Mouse (Mus musculus): ENCODE measurements around the gene Lrpprc. TPM values are rescaled to one million over a fixed set of nuclear protein-coding genes. Genes with fewer than 3 reads are reported as not detected.
"Not testable (repeated sequence)": the region's sequence is repeated elsewhere in the genome, so short reads cannot be mapped to it uniquely, and the experiment has no call there.

The Lrpprc gene
- polyA plus RNA-seq, 1 experiment from 2014 or later, result 29.9 TPM

DNA sequence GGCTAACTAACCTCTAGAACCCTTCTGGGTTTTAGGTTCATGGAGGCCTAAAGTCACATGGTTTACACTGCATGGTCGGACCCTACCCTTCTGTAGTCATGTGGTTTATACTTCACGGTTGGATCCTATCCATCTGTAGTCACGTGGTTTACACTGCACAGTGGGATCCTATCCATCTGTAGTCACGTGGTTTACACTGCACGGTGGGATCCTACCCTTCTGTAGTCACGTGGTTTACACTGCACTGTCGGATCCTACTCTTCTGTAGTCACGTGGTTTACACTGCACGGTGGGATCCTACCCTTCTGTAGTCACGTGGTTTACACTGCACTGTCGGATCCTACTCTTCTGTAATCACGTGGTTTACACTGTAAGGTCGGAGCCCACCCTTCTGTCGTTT is 23.6 kb upstream of the Lrpprc start:
- not testable (repeated sequence) for H3K4me2 ChIP-seq (ENCODE audit: low read length); H3K27ac ChIP-seq (ENCODE audit: low read depth, low read length); H3K36me3 ChIP-seq (ENCODE audit: control insufficient read depth, insufficient read depth, low read length); DNase-seq (ENCODE audit: low spot score); H3K27me3 ChIP-seq (replicated peaks; ENCODE audit: control insufficient read depth, insufficient read depth, low read length); H3K9ac ChIP-seq (ENCODE audit: low read length); H3K9me3 ChIP-seq (replicated peaks; ENCODE audit: control insufficient read depth, low read length); H3K4me3 ChIP-seq (ENCODE audit: low read depth, low read length); ATAC-seq
- peaks cover 11% of the 10 kb centered on the region; the same call in 1 of the 2 replicates for H3K4me1 ChIP-seq (ENCODE audit: control insufficient read depth, insufficient read depth, low read length)
- 88% methylated on average over 14 of the region's 14 CpGs for WGBS

DNA sequence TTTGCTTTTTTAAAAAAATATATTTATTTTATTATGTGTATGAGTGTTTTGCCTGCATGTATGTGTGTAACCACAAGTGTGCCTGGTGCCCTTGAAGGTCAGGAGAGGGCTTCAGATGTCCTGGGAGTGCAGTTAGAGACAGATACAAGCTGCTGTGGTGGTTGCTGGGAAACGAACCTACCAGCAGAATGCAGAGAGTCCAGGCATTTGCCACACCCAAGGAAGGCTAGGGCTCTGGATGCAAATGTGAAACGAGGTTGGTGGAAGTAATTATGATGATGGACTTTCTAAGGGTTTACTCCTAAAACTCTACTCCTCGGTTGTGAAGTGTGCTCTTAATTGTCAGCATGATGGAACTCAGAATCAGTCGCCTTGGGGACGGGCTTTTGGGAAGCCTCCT is 1.4 kb upstream of the Lrpprc start:
- H3K27ac ChIP-seq (ENCODE audit: low read depth, low read length), result no peak overlapping the region
- no peak overlapping the region for H3K4me2 ChIP-seq (ENCODE audit: low read length)
- peaks cover 8% of the 10 kb centered on the region for H3K4me1 ChIP-seq (ENCODE audit: control insufficient read depth, insufficient read depth, low read length)
- H3K9ac ChIP-seq (ENCODE audit: low read length), result no peak overlapping the region
- ATAC-seq (no peak), DNase-seq (ENCODE audit: low spot score) (no peak)
- H3K36me3 ChIP-seq (ENCODE audit: control insufficient read depth, insufficient read depth, low read length), result 0 out of 2 replicates have a peak, but pooled peaks cover 2% of the 10 kb centered on the region
- no peaks in the 10 kb centered on the region for H3K27me3 ChIP-seq (replicated peaks; ENCODE audit: control insufficient read depth, insufficient read depth, low read length)
- no peaks in the 10 kb centered on the region for H3K9me3 ChIP-seq (replicated peaks; ENCODE audit: control insufficient read depth, low read length)
- H3K4me3 ChIP-seq (ENCODE audit: low read depth, low read length), result no peak overlapping the region
- WGBS, result 73% methylated on average over 5 of the region's 5 CpGs

DNA sequence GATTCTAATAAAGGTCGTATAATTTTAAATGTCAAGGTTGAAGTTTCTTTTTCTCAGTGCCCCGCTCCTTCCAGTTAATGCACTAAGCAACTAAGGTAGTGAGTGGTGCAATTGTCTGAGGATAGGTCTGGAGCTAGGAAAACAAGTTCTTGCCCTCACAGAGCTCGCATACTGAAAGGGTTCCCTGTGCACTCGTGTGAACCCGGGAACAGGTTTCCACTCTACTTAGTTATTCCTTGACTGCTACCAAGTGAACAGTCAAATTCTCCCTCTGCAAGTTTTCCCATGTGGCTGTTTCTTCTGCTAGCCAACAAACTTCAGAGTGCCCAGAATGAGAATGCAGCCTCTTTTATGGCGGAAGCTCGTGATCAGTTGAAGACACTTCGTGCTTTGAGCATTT is 567 bp upstream of the Lrpprc start:
- Histone ChIP-seq H3K27ac (ENCODE audit: low read depth, low read length) (peak overlapping the region; percentile 79; the same call in 1 of the 2 replicates), H3K9ac (ENCODE audit: low read length) (peak overlapping the region; percentile 90), H3K36me3 (ENCODE audit: control insufficient read depth, insufficient read depth, low read length) (0 out of 2 replicates have a peak, but pooled peaks cover 3% of the 10 kb centered on the region), H3K27me3 (replicated peaks; ENCODE audit: control insufficient read depth, insufficient read depth, low read length) (no peaks in the 10 kb centered on the region), H3K4me3 (ENCODE audit: low read depth, low read length) (peak overlapping the region; percentile 98), H3K4me2 (ENCODE audit: low read length) (peak overlapping the region; percentile 93), H3K9me3 (replicated peaks; ENCODE audit: control insufficient read depth, low read length) (no peaks in the 10 kb centered on the region), H3K4me1 (ENCODE audit: control insufficient read depth, insufficient read depth, low read length) (peaks cover 8% of the 10 kb centered on the region)
- WGBS, result 5% methylated on average over 8 of the region's 8 CpGs
- ATAC-seq (peak; percentile 11), DNase-seq (ENCODE audit: low spot score) (no peak)

DNA sequence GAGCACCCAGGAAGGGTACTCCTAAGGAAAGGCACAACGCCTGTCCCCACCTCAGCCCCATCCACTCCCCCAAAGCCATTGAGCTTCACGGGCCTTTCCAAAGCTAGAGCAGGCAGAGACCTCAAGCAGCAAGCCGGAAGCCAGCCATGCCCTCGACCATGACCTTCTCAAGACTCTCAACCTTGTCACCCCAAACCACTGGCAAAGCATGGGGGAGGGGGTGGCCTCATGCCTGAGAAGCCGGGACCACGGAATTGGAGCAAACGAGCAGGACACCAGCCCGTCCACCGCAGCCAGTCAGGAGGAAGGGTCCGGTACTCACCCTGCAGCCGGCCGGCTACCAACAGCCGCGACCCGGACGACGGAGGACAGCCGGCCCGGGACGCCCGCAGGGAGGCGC is 546 bp downstream of the Lrpprc start:
- H3K27me3 ChIP-seq (replicated peaks; ENCODE audit: control insufficient read depth, insufficient read depth, low read length), result no peaks in the 10 kb centered on the region
- H3K36me3 ChIP-seq (ENCODE audit: control insufficient read depth, insufficient read depth, low read length), result 0 out of 2 replicates have a peak, but pooled peaks cover 3% of the 10 kb centered on the region
- H3K4me2 ChIP-seq (ENCODE audit: low read length), result peak overlapping the region; percentile 93
- DNase-seq (ENCODE audit: low spot score) (peak; percentile 1), ATAC-seq (no peak)
- H3K4me1 ChIP-seq (ENCODE audit: control insufficient read depth, insufficient read depth, low read length), result peaks cover 8% of the 10 kb centered on the region
- peak overlapping the region; percentile 98 for H3K4me3 ChIP-seq (ENCODE audit: low read depth, low read length)
- H3K9me3 ChIP-seq (replicated peaks; ENCODE audit: control insufficient read depth, low read length), result no peaks in the 10 kb centered on the region
- peak overlapping the region; percentile 90 for H3K9ac ChIP-seq (ENCODE audit: low read length)
- H3K27ac ChIP-seq (ENCODE audit: low read depth, low read length), result peak overlapping the region; percentile 79; the same call in 1 of the 2 replicates
- under 1% methylated on average over 22 of the region's 22 CpGs for WGBS

DNA sequence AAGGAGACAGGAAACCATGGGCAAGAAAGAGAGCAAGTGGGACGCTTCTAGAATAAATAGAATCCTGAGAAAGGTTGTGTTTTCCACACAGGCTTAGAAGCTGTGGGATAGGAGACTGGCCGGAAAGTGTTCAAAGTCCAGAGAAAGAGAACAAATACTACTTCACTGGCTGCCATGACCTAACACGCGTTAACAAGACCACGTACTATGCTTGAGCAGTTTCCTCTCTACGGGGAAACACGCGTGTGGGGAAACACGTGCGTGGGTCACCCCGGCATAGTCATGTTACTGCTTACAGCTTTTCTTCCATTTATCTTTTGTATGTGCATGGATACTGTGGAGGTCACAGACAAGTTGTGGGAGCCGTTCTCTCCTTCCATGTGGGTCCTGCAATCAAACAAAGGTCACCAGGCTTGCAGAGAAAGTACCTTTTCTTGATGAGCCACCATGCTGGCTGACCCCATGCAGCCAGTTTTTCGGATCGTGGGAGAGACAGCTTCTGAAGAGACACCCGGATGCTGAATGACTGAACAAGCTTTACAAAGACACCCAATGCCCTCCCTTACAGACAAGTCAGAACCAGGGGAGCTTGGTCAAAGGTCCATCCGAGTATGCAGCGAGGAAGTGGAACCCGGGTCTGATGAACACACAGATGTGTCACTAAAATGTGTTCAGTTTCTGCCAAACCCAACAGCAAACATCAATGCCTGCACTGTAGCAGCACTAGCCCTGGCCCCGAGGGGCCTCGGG is 2.0 kb downstream of the Lrpprc start:
- H3K4me2 ChIP-seq (ENCODE audit: low read length), result no peak overlapping the region

DNA sequence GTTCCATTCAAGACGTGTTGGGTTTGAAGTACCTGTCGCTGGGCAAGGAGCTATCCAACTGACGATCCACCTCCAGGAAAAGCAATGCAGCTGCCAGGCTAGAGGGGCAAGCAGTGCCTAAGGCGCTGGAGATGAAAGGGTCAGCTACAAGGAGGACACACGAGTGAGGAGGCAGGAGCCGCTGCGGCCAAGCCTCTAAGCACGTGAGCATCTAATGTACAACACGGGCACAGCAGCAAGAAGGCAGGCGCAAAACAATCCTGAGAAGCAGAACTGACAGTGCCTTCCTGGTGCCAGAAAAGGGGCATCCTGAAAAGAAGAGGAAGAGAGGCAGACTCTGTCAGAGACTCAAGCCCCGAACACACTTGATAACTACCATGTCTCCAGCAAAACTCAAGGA is 3.1 kb downstream of the Lrpprc start:
- Histone ChIP-seq H3K4me2 (ENCODE audit: low read length) (no peak overlapping the region), H3K9me3 (replicated peaks; ENCODE audit: control insufficient read depth, low read length) (no peaks in the 10 kb centered on the region), H3K9ac (ENCODE audit: low read length) (no peak overlapping the region), H3K27ac (ENCODE audit: low read depth, low read length) (no peak overlapping the region), H3K4me3 (ENCODE audit: low read depth, low read length) (no peak overlapping the region), H3K4me1 (ENCODE audit: control insufficient read depth, insufficient read depth, low read length) (peaks cover 8% of the 10 kb centered on the region), H3K27me3 (replicated peaks; ENCODE audit: control insufficient read depth, insufficient read depth, low read length) (no peaks in the 10 kb centered on the region), H3K36me3 (ENCODE audit: control insufficient read depth, insufficient read depth, low read length) (0 out of 2 replicates have a peak, but pooled peaks cover 3% of the 10 kb centered on the region)
- DNase-seq (ENCODE audit: low spot score) (no peak), ATAC-seq (no peak)
- 87% methylated on average over 11 of the region's 11 CpGs for WGBS

More for the DNA sequence above, 2.0 kb downstream of the Lrpprc start:
- DNase-seq (ENCODE audit: low spot score) (no peak), ATAC-seq (no peak)
- Histone ChIP-seq H3K9me3 (replicated peaks; ENCODE audit: control insufficient read depth, low read length) (no peaks in the 10 kb centered on the region), H3K4me3 (ENCODE audit: low read depth, low read length) (no peak overlapping the region), H3K9ac (ENCODE audit: low read length) (no peak overlapping the region), H3K27me3 (replicated peaks; ENCODE audit: control insufficient read depth, insufficient read depth, low read length) (no peaks in the 10 kb centered on the region), H3K27ac (ENCODE audit: low read depth, low read length) (no peak overlapping the region), H3K36me3 (ENCODE audit: control insufficient read depth, insufficient read depth, low read length) (0 out of 2 replicates have a peak, but pooled peaks cover 3% of the 10 kb centered on the region), H3K4me1 (ENCODE audit: control insufficient read depth, insufficient read depth, low read length) (peaks cover 8% of the 10 kb centered on the region)
- 94% methylated on average over 20 of the region's 20 CpGs for WGBS

DNA sequence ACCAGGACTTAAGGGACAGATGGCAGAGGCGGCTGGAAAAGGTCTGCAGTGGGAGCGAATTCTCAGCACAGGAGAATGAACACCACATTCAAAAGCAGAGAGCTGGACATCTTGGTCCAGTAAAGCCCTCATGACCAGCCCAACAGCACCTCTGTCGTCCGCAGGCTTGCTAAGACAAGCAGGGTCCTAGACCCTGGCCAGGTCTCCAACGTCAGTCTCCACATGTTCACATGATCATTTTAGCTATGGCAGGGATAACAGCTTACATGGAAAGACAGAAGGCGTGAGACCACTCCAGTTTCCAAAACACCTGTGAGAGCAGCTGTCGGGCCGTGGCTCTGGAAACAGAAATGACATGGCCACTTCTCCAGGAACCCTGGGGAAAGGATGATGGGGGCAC is 3.7 kb downstream of the Lrpprc start:
- H3K27me3 ChIP-seq (replicated peaks; ENCODE audit: control insufficient read depth, insufficient read depth, low read length), result no peaks in the 10 kb centered on the region
- no peak overlapping the region for H3K4me3 ChIP-seq (ENCODE audit: low read depth, low read length)
- no peak overlapping the region for H3K4me2 ChIP-seq (ENCODE audit: low read length)
- ATAC-seq (no peak), DNase-seq (ENCODE audit: low spot score) (no peak)
- H3K27ac ChIP-seq (ENCODE audit: low read depth, low read length), result no peak overlapping the region
- no peaks in the 10 kb centered on the region for H3K9me3 ChIP-seq (replicated peaks; ENCODE audit: control insufficient read depth, low read length)
- H3K9ac ChIP-seq (ENCODE audit: low read length), result no peak overlapping the region
- H3K36me3 ChIP-seq (ENCODE audit: control insufficient read depth, insufficient read depth, low read length), result 0 out of 2 replicates have a peak, but pooled peaks cover 3% of the 10 kb centered on the region
- WGBS, result 89% methylated on average over 8 of the region's 8 CpGs
- peaks cover 8% of the 10 kb centered on the region for H3K4me1 ChIP-seq (ENCODE audit: control insufficient read depth, insufficient read depth, low read length)

DNA sequence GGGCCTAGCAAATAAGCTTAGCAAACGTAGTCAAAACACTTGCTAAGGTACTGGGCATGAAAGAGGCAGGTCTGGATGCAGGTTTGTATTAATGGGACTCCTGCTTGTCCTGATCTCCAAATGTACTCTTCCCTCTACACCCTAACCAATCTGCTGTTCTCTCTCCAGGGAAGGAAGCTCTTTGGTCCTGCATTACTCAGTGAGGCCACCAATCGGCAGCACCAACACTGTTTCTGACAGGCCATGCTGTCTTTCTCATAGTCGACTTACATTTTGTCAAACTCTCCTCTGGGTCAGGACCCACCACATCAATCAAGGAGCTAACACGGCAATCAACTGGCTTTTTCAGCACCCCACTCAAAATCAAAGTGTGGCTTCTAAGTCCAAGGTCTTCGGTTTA is 5.4 kb downstream of the Lrpprc start:
- Histone ChIP-seq H3K36me3 (ENCODE audit: control insufficient read depth, insufficient read depth, low read length) (0 out of 2 replicates have a peak, but pooled peaks cover 3% of the 10 kb centered on the region), H3K27ac (ENCODE audit: low read depth, low read length) (no peak overlapping the region), H3K9me3 (replicated peaks; ENCODE audit: control insufficient read depth, low read length) (no peaks in the 10 kb centered on the region), H3K4me1 (ENCODE audit: control insufficient read depth, insufficient read depth, low read length) (peaks cover 8% of the 10 kb centered on the region), H3K9ac (ENCODE audit: low read length) (no peak overlapping the region), H3K4me2 (ENCODE audit: low read length) (no peak overlapping the region), H3K27me3 (replicated peaks; ENCODE audit: control insufficient read depth, insufficient read depth, low read length) (no peaks in the 10 kb centered on the region), H3K4me3 (ENCODE audit: low read depth, low read length) (no peak overlapping the region)
- ATAC-seq (no peak), DNase-seq (ENCODE audit: low spot score) (no peak)
- WGBS, result 82% methylated on average over 5 of the region's 5 CpGs

DNA sequence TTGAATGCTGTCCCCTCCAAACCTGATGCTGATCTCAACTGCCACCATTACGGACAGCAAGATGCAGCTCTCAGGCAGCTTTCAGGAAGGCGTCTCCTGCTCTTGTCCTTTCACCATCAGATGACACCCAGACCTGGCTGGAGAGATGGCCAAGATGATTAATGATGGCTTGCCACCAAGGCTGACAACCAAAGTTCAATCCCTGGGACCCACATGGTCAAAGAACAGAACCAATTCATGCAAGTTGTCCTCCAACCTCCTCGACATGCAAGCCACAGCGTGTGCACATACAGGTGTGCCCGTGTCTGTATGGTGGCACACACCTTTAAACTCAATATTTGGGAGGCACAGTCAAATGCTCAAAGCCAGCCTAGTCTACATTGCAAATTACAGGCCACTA is 7.1 kb downstream of the Lrpprc start:
- no peak for ATAC-seq
- WGBS, result 97% methylated on average over 5 of the region's 5 CpGs

More for the DNA sequence above, 7.1 kb downstream of the Lrpprc start:
- Histone ChIP-seq H3K36me3 (ENCODE audit: control insufficient read depth, insufficient read depth, low read length) (0 out of 2 replicates have a peak, but pooled peaks cover 3% of the 10 kb centered on the region), H3K9me3 (replicated peaks; ENCODE audit: control insufficient read depth, low read length) (no peaks in the 10 kb centered on the region), H3K9ac (ENCODE audit: low read length) (no peak overlapping the region), H3K4me2 (ENCODE audit: low read length) (no peak overlapping the region), H3K4me3 (ENCODE audit: low read depth, low read length) (no peak overlapping the region), H3K27ac (ENCODE audit: low read depth, low read length) (no peak overlapping the region), H3K4me1 (ENCODE audit: control insufficient read depth, insufficient read depth, low read length) (no peaks in the 10 kb centered on the region), H3K27me3 (replicated peaks; ENCODE audit: control insufficient read depth, insufficient read depth, low read length) (no peaks in the 10 kb centered on the region)
- no peak for DNase-seq (ENCODE audit: low spot score)
